Mouse (Mus musculus): ENCODE measurements at regions not wholly inside any gene's neighbourhood (a gene's known extent, or its start where the extent isn't known, plus 50 kb on each side); places are given as distances from the start of the nearest gene placed in this dataset.

GRCm38 (mm10) chr9:14143988-14144387 lies 130.9 kb upstream of the Sesn3 start:
- TF ChIP-seq CTCF (IDR thresholded peaks at IDR 0.05; ENCODE audit: insufficient read depth, low read depth, low read length) (no peak), POLR2A (IDR thresholded peaks at IDR 0.05; ENCODE audit: insufficient read depth, low read depth, low read length) (no peak)
